Mouse (Mus musculus): Measurements from ENCODE around the gene Zfp202. TPM values are rescaled to one million over a fixed set of nuclear protein-coding genes. Genes with fewer than 3 reads are reported as not detected.

Gene Zfp202
- polyA plus RNA-seq, 1 experiment = 0.74 TPM

DNA sequence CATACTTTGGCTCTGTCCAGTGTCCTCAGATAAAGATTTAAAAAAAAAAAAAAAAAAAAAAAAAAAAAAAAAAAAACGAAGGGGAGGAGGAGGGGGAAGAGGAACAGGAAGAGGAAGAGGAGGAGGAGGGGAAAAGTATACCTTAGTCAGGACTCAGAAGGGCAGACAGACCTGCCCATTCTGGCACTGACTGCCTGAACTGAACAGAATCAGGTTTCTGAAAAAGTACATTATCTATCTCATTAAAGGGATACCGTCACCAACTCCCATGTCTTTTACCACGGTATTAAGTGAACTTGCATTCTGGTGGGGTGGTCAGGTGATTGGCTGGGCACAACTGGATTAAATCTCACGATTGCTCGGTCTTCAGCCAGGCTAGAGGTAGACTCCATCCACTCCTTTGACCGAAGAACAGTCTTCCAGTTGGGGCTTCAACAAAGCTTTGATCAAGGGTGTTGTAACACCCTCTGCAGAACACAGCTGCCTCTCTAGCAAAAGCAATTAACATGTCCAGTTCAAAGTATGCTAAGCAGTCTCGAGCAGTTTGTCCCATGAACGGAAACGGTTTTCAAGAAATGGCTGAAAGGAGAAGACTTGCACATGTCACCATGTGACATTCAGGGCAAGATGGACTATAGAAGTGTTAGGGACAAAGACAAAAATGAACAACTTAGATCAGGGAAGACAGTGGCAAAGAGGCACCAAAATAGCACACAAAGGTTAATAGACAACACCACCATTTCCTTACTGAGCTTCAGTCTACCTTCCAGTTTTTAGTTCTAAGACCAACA, 835 bp upstream of the Zfp202 start:
- H3K4me3 ChIP-seq (ENCODE audit: extremely low read depth, insufficient read depth, insufficient read length) = 0 out of 2 replicates have a peak overlapping the region, but pooled peaks have one; percentile 63
- TF ChIP-seq CTCF (IDR thresholded peaks at IDR 0.05; ENCODE audit: extremely low read depth, insufficient read depth, insufficient read length, insufficient replicate concordance) (no peak), POLR2A (IDR thresholded peaks at IDR 0.05; ENCODE audit: low read depth, low read length) (no peak)
- no peak overlapping the region for H3K27ac ChIP-seq (ENCODE audit: insufficient read depth, low read length)
- H3K36me3 ChIP-seq (ENCODE audit: control insufficient read depth, insufficient read depth, low read length) = no peaks in the 10 kb centered on the region
- DNase-seq (ENCODE audit: low read depth in 1 of 2, low spot score in 2 of 2) = no peak
- peaks cover 7% of the 10 kb centered on the region; the same call in 1 of the 2 replicates for H3K4me1 ChIP-seq (ENCODE audit: control insufficient read depth, insufficient read depth, insufficient read length)
- 90% methylated on average over 8 of the region's 9 CpGs for WGBS
- no peaks in the 10 kb centered on the region for H3K27me3 ChIP-seq (ENCODE audit: control insufficient read depth, insufficient read depth, low read length)

- Histone ChIP-seq H3K27ac (ENCODE audit: insufficient read depth, low read length) (no peak overlapping the region), H3K36me3 (ENCODE audit: control insufficient read depth, insufficient read depth, low read length) (no peaks in the 10 kb centered on the region), H3K4me3 (ENCODE audit: extremely low read depth, insufficient read depth, insufficient read length) (no peak overlapping the region), H3K27me3 (ENCODE audit: control insufficient read depth, insufficient read depth, low read length) (no peaks in the 10 kb centered on the region), H3K4me1 (ENCODE audit: control insufficient read depth, insufficient read depth, insufficient read length) (peaks cover 7% of the 10 kb centered on the region; the same call in 1 of the 2 replicates)
- TF ChIP-seq POLR2A (IDR thresholded peaks at IDR 0.05; ENCODE audit: low read depth, low read length) = no peak
- no peak for DNase-seq (ENCODE audit: low read depth in 1 of 2, low spot score in 2 of 2)
- 71% methylated on average over 3 of the region's 3 CpGs for WGBS
Measured at GRCm38 (mm10) chr9:40195981-40196380, 3.9 kb downstream of the Zfp202 start.

GRCm38 (mm10) chr9:40206546-40206950, 14.4 kb downstream of the Zfp202 start:
- no peak for TF ChIP-seq CTCF (IDR thresholded peaks at IDR 0.05; ENCODE audit: extremely low read depth, insufficient read depth, insufficient read length, insufficient replicate concordance)
- no peak for TF ChIP-seq POLR2A (IDR thresholded peaks at IDR 0.05; ENCODE audit: low read depth, low read length)
- WGBS = 67% methylated on average over 5 of the region's 5 CpGs
- H3K4me1 ChIP-seq (ENCODE audit: control insufficient read depth, insufficient read depth, insufficient read length) = no peaks in the 10 kb centered on the region

GRCm38 (mm10) chr9:40210744-40211143, 18.6 kb downstream of the Zfp202 start:
- no peak overlapping the region for H3K27ac ChIP-seq (ENCODE audit: insufficient read depth, low read length)
- H3K4me3 ChIP-seq (ENCODE audit: extremely low read depth, insufficient read depth, insufficient read length) = no peak overlapping the region
- H3K36me3 ChIP-seq (ENCODE audit: control insufficient read depth, insufficient read depth, low read length) = peaks cover 6% of the 10 kb centered on the region
- TF ChIP-seq CTCF (IDR thresholded peaks at IDR 0.05; ENCODE audit: extremely low read depth, insufficient read depth, insufficient read length, insufficient replicate concordance) (no peak), POLR2A (IDR thresholded peaks at IDR 0.05; ENCODE audit: low read depth, low read length) (no peak)
- H3K4me1 ChIP-seq (ENCODE audit: control insufficient read depth, insufficient read depth, insufficient read length) = no peaks in the 10 kb centered on the region
- 86% methylated on average over 2 of the region's 2 CpGs for WGBS
- H3K27me3 ChIP-seq (ENCODE audit: control insufficient read depth, insufficient read depth, low read length) = no peaks in the 10 kb centered on the region
- DNase-seq (ENCODE audit: low read depth in 1 of 2, low spot score in 2 of 2) = no peak

More at GRCm38 (mm10) chr9:40206546-40206950, 14.4 kb downstream of the Zfp202 start:
- no peak for DNase-seq (ENCODE audit: low read depth in 1 of 2, low spot score in 2 of 2)
- peaks cover 6% of the 10 kb centered on the region for H3K36me3 ChIP-seq (ENCODE audit: control insufficient read depth, insufficient read depth, low read length)
- H3K4me3 ChIP-seq (ENCODE audit: extremely low read depth, insufficient read depth, insufficient read length) = no peak overlapping the region
- no peaks in the 10 kb centered on the region for H3K27me3 ChIP-seq (ENCODE audit: control insufficient read depth, insufficient read depth, low read length)
- no peak overlapping the region for H3K27ac ChIP-seq (ENCODE audit: insufficient read depth, low read length)

- Histone ChIP-seq H3K4me1 (ENCODE audit: control insufficient read depth, insufficient read depth, insufficient read length) (no peaks in the 10 kb centered on the region), H3K36me3 (ENCODE audit: control insufficient read depth, insufficient read depth, low read length) (peaks cover 4% of the 10 kb centered on the region), H3K27me3 (ENCODE audit: control insufficient read depth, insufficient read depth, low read length) (no peaks in the 10 kb centered on the region), H3K27ac (ENCODE audit: insufficient read depth, low read length) (no peak overlapping the region), H3K4me3 (ENCODE audit: extremely low read depth, insufficient read depth, insufficient read length) (no peak overlapping the region)
- no peak for DNase-seq (ENCODE audit: low read depth in 1 of 2, low spot score in 2 of 2)
- WGBS = 91% methylated on average over 5 of the region's 5 CpGs
- TF ChIP-seq CTCF (IDR thresholded peaks at IDR 0.05; ENCODE audit: extremely low read depth, insufficient read depth, insufficient read length, insufficient replicate concordance) (no peak), POLR2A (IDR thresholded peaks at IDR 0.05; ENCODE audit: low read depth, low read length) (no peak)
Measured at GRCm38 (mm10) chr9:40214058-40214457, 21.9 kb downstream of the Zfp202 start.

- no peaks in the 10 kb centered on the region for H3K4me1 ChIP-seq (ENCODE audit: control insufficient read depth, insufficient read depth, insufficient read length)
- no peaks in the 10 kb centered on the region for H3K36me3 ChIP-seq (ENCODE audit: control insufficient read depth, insufficient read depth, low read length)
- H3K27ac ChIP-seq (ENCODE audit: insufficient read depth, low read length) = no peak overlapping the region
- H3K4me3 ChIP-seq (ENCODE audit: extremely low read depth, insufficient read depth, insufficient read length) = no peak overlapping the region
- H3K27me3 ChIP-seq (ENCODE audit: control insufficient read depth, insufficient read depth, low read length) = no peaks in the 10 kb centered on the region
- 87% methylated on average over 4 of the region's 4 CpGs for WGBS
- DNase-seq (ENCODE audit: low read depth in 1 of 2, low spot score in 2 of 2) = no peak
- no peak for TF ChIP-seq POLR2A (IDR thresholded peaks at IDR 0.05; ENCODE audit: low read depth, low read length)
- TF ChIP-seq CTCF (IDR thresholded peaks at IDR 0.05; ENCODE audit: extremely low read depth, insufficient read depth, insufficient read length, insufficient replicate concordance) = no peak
Measured at GRCm38 (mm10) chr9:40216651-40217050, 24.5 kb downstream of the Zfp202 start.

DNA sequence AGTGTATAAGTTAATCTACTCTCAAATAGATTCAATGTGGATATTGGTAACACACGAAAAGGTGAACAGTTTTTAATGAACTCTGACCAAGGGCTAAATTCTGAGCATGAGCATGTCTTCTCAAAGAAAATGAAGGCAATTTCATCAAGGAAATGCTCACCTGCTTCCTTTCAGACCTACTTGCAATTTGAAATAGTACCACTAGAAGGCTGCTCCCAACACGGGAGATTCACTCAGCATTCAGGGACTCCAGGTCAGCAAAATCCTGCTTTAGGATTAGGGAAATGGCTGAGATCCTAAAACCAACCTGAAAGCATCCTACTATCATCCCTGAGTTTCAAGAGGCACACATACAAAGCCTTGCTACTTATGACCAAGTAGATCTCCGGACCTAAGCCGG, 32.2 kb downstream of the Zfp202 start:
- DNase-seq (ENCODE audit: low read depth in 1 of 2, low spot score in 2 of 2) = no peak
- 71% methylated on average over 4 of the region's 4 CpGs for WGBS
- no peak for TF ChIP-seq CTCF (IDR thresholded peaks at IDR 0.05; ENCODE audit: extremely low read depth, insufficient read depth, insufficient read length, insufficient replicate concordance)
- TF ChIP-seq POLR2A (IDR thresholded peaks at IDR 0.05; ENCODE audit: low read depth, low read length) = no peak
- Histone ChIP-seq H3K4me1 (ENCODE audit: control insufficient read depth, insufficient read depth, insufficient read length) (no peaks in the 10 kb centered on the region), H3K4me3 (ENCODE audit: extremely low read depth, insufficient read depth, insufficient read length) (no peak overlapping the region), H3K27me3 (ENCODE audit: control insufficient read depth, insufficient read depth, low read length) (no peaks in the 10 kb centered on the region), H3K27ac (ENCODE audit: insufficient read depth, low read length) (no peak overlapping the region), H3K36me3 (ENCODE audit: control insufficient read depth, insufficient read depth, low read length) (no peaks in the 10 kb centered on the region)
